Mouse (Mus musculus) large intestine, adult 2 months (tissue): ENCODE results near the gene Ubr7. TPM values are rescaled to one million over a fixed set of nuclear protein-coding genes. Genes with fewer than 3 reads are reported as not detected.

Experiments used
- DNase-seq: peaks from one replicate; pipeline ENCODE4 v3.0.0-alpha.2; 2012; ENCODE audit warnings: low read depth, low spot score
- WGBS: fragments of 180-500 bp; shearing (Covaris S2); methylation state at CpG from one replicate; pipeline ENCODE4 v1.1.7; 2018; 5-methylcytosine and 5-hydroxymethylcytosine counted together
- polyA plus RNA-seq: library from polyadenylated mRNA; depleted of rRNA; stranded (reverse); fragments of >200 nt; gene quantifications from 2 replicates; pipeline ENCODE4 v1.2.3, GENCODE M21; 2012; rRNA removed

Ubr7 gene
- polyA plus RNA-seq, 1 experiment: 8.5 TPM

GRCm38 (mm10) chr12:102785593-102785985, 27.8 kb downstream of the Ubr7 start:
- 89% methylated on average over 5 of the region's 5 CpGs for WGBS
- no peak for DNase-seq

- WGBS: 71% methylated on average over 7 of the region's 7 CpGs
- DNase-seq: no peak
These were observed 30.2 kb downstream of the Ubr7 start for GRCm38 (mm10) chr12:102787927-102788326.

GRCm38 (mm10) chr12:102799528-102799927, 41.8 kb downstream of the Ubr7 start:
- 94% methylated on average over 2 of the region's 2 CpGs for WGBS
- no peak for DNase-seq

GRCm38 (mm10) chr12:102814858-102815257, 57.1 kb downstream of the Ubr7 start:
- DNase-seq: no peak
- 73% methylated on average over 1 of the region's 1 CpGs for WGBS

- DNase-seq: no peak
- 51% methylated on average over 1 of the region's 1 CpGs for WGBS
These were observed 68.6 kb downstream of the Ubr7 start for GRCm38 (mm10) chr12:102826399-102826798.

GRCm38 (mm10) chr12:102827119-102827518, 69.4 kb downstream of the Ubr7 start:
- DNase-seq: no peak
- 77% methylated on average over 1 of the region's 1 CpGs for WGBS

Other genes starting within 250 kb of the Ubr7 start
- gene Chga, start 203.0 kb upstream of the Ubr7 start, polyA plus RNA-seq: 32.2 and 45.9 TPM in 2 replicates
- gene Itpk1, start 53.0 kb upstream of the Ubr7 start, polyA plus RNA-seq: 205 and 268 TPM in 2 replicates
- 0.45 and 0.74 TPM in 2 replicates for gene Moap1, start 14.3 kb upstream of the Ubr7 start, polyA plus RNA-seq
- 2.8 TPM in 2 replicates for gene Tmem251, start 14.2 kb upstream of the Ubr7 start, polyA plus RNA-seq
- gene Gm28051, start 202 bp upstream of the Ubr7 start, polyA plus RNA-seq: not detected in 2 replicates
- 8.0 and 10.3 TPM in 2 replicates for gene Gon7, start 164 bp upstream of the Ubr7 start, polyA plus RNA-seq
- gene Gm20604, start 705 bp downstream of the Ubr7 start, polyA plus RNA-seq: 3.0 and 3.6 TPM in 2 replicates
- 5.6 and 12.4 TPM in 2 replicates for gene Btbd7, start 120.5 kb downstream of the Ubr7 start, polyA plus RNA-seq
- gene Cox8c, start 141.3 kb downstream of the Ubr7 start, polyA plus RNA-seq: not detected in 2 replicates
- gene Unc79, start 190.9 kb downstream of the Ubr7 start, polyA plus RNA-seq: 0.15 and 0.22 TPM in 2 replicates